Mouse (Mus musculus) brain, embryonic 14.5 days (tissue): Measurements from ENCODE around the gene Notch2.

Experiments used
- CTCF ChIP-seq: fragments of 200-500 bp; IDR thresholded peaks from 2 replicates; pipeline ENCODE4 v1.5.1; 2012; ENCODE audit warnings: inconsistent platforms, mild to moderate bottlenecking, moderate library complexity, borderline replicate concordance; ENCODE audit not compliant: insufficient read depth, insufficient read length; ENCODE audit errors: extremely low read depth
- POLR2A ChIP-seq: fragments of 200-500 bp; IDR thresholded peaks from 2 replicates; pipeline ENCODE4 v1.6.1; 2012; ENCODE audit warnings: mild to moderate bottlenecking, inconsistent platforms, borderline replicate concordance; ENCODE audit not compliant: poor library complexity, insufficient read depth, insufficient read length, severe bottlenecking; ENCODE audit errors: extremely low read depth

DNA sequence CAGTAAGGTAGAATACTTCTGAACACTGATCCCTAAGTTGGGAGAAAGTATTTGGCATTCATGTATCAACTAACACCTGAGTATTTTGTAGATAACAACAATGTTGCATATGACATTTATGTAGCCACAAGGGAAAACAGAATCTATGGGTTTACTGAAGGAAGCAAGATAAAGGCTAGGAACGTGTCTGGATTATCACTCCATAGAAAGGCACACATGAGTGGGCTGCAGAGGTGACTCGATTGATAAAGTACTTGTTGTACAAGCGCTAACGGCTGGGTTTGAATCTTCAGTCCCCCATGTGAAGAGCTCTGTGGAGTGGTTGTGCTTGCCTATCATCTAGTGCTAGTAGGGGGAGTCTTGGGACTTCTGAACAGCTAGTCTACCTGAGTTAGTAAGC, 9.8 kb upstream of the Notch2 start:
- TF ChIP-seq CTCF (no peak), POLR2A (no peak)
